Mouse (Mus musculus): ENCODE results near the gene Spata32. TPM values are rescaled to one million over a fixed set of nuclear protein-coding genes. Genes with fewer than 3 reads are reported as not detected.

Gene Spata32
- total RNA-seq, 2 experiments from 2014 or later, result 1.2 to 1.3 TPM

GRCm38 (mm10) chr11:103215355-103215754 lies 2.9 kb downstream of the Spata32 start:
- no peak overlapping the region for H3K27ac ChIP-seq
- no peak for TF ChIP-seq CTCF (conservative IDR thresholded peaks at IDR 0.05)
- H3K4me3 ChIP-seq, result no peak overlapping the region
- DNase-seq (ENCODE audit: low spot score in 2 of 2), result no peak

DNA sequence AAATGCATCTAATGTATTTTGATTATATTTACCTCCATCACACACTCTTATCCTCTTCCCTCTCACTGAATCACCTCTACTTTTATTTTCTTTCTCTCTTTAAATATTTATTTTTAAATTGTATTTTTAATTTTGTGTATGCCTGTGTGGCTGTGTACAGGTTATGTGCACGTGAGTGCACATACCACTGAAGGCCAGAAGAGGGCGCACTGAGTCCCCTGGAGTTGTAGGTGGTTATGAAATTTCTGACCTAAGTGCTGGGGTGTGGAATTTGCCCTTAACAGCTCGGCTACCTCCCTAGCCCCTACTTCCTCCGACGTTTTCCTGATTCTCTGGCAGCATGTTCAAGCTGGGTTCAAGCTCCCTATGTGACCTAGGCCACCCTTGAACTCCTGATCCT lies 4.5 kb downstream of the Spata32 start:
- Histone ChIP-seq H3K4me3 (no peak overlapping the region), H3K27ac (no peak overlapping the region)
- peak; percentile 60 for TF ChIP-seq CTCF (conservative IDR thresholded peaks at IDR 0.05)
- no peak for DNase-seq (ENCODE audit: low spot score in 2 of 2)

DNA sequence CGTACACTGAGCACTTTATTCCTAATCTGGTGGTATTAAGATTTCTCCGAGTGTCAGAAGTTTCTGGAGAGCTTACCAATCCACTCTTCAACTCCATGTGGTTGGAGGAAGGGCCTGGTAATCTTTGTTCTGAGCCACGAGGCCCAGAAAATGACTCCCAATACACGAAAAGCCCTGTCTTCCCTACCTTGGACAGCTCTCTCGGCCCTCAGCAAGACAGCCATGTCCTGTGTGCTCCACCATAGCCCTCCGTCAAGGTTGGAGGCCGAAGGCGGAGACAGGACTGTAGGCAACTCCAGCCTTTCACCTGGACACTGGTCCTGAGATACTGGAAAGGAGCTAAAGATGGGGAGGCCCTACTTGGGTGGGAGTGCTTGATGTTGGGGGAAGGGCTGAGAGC lies 7.9 kb downstream of the Spata32 start:
- no peak overlapping the region for H3K4me3 ChIP-seq
- H3K27ac ChIP-seq, result no peak overlapping the region
- TF ChIP-seq CTCF (conservative IDR thresholded peaks at IDR 0.05), result no peak
- DNase-seq (ENCODE audit: low spot score in 2 of 2), result no peak

DNA sequence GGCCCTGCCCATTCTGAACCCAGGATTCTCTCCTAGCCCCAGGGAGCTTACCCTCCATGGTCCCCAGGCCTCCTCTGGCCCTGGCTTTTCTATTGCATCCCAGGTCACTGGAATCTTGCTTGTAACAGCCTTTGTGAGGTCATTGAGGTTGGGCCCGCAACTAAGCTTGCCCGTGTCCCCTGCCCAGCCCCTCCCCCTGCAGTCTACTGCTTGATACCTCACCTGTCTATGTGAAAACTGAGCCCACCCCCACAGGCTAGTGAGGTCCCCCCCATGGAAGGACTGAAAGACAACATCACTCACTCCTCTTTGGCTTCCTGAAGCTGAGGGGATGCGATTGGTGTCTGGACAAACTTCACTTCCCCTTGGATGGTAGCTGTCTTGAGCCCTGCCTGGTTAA lies 9.8 kb downstream of the Spata32 start, which contains the start of gene 1700023F06Rik:
TSS of gene 1700023F06Rik (minus strand) at position 101 of the 400 bp plus-strand sequence.
- no peak for TF ChIP-seq CTCF (conservative IDR thresholded peaks at IDR 0.05)
- H3K27ac ChIP-seq, result no peak within 1 kb of the TSS
- no peak within 1 kb of the TSS for H3K4me3 ChIP-seq
- no peak for DNase-seq (ENCODE audit: low spot score in 2 of 2)

- DNase-seq (ENCODE audit: low spot score in 2 of 2), result peak in 1 of 2 experiments; percentile 62
- TF ChIP-seq CTCF (conservative IDR thresholded peaks at IDR 0.05), result no peak
- 0 out of 2 replicates have a peak overlapping the region, but pooled peaks have one; percentile 56 for H3K27ac ChIP-seq
- H3K4me3 ChIP-seq, result no peak overlapping the region
Observed at GRCm38 (mm10) chr11:103206203-103206602, 12.0 kb downstream of the Spata32 start.

- no peak overlapping the region for H3K4me3 ChIP-seq
- DNase-seq (ENCODE audit: low spot score in 2 of 2), result no peak
- no peak for TF ChIP-seq CTCF (conservative IDR thresholded peaks at IDR 0.05)
- H3K27ac ChIP-seq, result no peak overlapping the region
Observed at GRCm38 (mm10) chr11:103202376-103202775, 15.9 kb downstream of the Spata32 start.

GRCm38 (mm10) chr11:103201664-103202063 lies 16.6 kb downstream of the Spata32 start:
- Histone ChIP-seq H3K4me3 (no peak overlapping the region), H3K27ac (peak overlapping the region; percentile 82)
- peak; percentile 73 to 75 for DNase-seq (ENCODE audit: low spot score in 2 of 2)
- peak; percentile 35 for TF ChIP-seq CTCF (conservative IDR thresholded peaks at IDR 0.05)

DNA sequence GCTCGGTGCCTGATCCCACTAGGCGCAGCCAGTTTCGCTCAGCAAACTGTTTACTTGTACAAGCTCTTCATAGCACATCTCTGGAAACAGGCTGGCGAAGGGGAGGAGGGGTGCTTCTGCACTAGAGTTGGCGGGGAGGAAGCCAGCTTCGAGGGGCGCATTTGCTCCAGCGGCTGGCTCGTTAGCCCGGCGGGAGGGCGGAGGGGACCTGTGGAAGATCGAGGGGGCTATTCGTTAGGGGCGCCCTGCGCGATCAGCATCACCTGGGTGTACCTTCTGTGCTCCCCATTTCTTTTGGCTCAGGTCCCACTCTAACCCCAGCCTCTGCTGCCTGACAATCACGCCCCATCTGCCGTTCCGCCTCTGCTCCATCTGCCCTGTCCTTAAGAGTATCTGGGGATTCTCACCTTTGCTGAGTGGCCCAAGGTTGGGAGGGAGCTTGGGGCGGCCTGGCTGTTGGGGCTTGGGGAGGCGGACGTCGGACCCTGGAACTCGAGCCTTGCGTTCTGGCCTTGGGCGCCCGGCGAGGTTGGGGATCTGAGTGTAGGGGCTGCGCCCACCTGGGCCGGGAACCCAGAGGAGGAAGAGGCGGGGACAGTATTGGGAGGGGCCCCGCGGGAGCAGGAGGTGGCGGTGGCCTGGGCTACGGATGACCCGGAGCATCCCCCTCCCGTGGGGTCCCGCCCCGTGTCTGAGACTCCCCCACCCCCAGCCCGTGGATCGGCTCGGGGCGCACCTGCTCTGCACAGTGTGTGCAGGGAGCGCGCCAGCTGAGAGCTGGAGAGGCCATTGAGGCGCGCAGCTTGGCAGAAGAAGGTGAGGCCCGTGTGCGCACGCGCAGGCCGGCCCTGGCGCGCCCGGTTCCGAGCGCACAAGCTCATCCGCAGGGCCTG lies 19.1 kb downstream of the Spata32 start:
- Histone ChIP-seq H3K27ac (peak overlapping the region; percentile 96), H3K4me3 (peak overlapping the region; percentile 57)
- peak; percentile 76 to 81 for DNase-seq (ENCODE audit: low spot score in 2 of 2)
- no peak for TF ChIP-seq CTCF (conservative IDR thresholded peaks at IDR 0.05)

- Histone ChIP-seq H3K4me3 (peak overlapping the region; percentile 23; the same call in 1 of the 2 replicates), H3K27ac (peak overlapping the region; percentile 96)
- no peak for DNase-seq (ENCODE audit: low spot score in 2 of 2)
- TF ChIP-seq CTCF (conservative IDR thresholded peaks at IDR 0.05), result no peak
Observed at GRCm38 (mm10) chr11:103198339-103198738, 19.9 kb downstream of the Spata32 start.

- Histone ChIP-seq H3K27ac (peak overlapping the region; percentile 96), H3K4me3 (no peak overlapping the region; the same call in 1 of the 2 replicates)
- TF ChIP-seq CTCF (conservative IDR thresholded peaks at IDR 0.05), result no peak
- DNase-seq (ENCODE audit: low spot score in 2 of 2), result no peak
Observed at GRCm38 (mm10) chr11:103197340-103197739, 20.9 kb downstream of the Spata32 start.

DNA sequence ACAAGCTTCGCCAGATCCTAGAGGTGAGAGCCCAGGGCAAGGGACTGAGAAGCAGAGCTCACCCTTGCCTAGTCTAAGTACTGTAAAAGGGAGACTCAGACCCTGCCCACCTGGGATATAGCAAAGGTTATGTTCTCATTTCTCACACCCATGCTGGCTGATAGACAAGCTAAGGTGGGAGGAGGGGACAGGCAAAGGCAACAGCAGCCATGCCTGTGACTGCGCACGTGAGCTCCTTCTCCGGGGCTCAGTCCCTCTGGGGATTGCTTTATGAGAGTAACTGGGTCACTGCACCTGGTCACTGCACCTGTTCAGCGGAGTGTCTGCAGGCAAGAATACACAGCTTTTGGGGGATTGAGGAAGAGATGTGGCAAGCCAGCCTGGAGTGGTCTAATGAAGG lies 22.6 kb downstream of the Spata32 start:
- no peak for DNase-seq (ENCODE audit: low spot score in 2 of 2)
- Histone ChIP-seq H3K27ac (peak overlapping the region; percentile 96), H3K4me3 (peak overlapping the region; percentile 66)
- no peak for TF ChIP-seq CTCF (conservative IDR thresholded peaks at IDR 0.05)

DNA sequence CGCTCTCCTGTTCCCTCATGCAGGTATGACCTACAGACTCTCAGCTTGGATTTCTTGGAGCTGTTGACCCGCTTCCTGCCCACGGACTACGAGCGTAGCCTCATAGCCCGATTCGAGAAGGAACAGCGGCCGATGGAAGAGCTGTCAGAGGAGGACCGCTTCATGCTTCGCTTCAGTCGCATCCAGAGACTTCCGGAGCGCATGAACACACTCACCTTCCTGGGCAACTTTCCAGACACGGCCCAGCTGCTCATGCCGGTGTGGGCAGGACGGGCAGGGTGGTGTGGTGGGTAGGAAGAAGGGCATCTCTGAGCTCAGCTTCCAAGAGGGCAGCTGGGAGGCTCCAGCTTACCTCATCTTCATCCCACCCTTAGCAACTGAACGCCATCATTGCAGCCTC lies 23.0 kb downstream of the Spata32 start:
- DNase-seq (ENCODE audit: low spot score in 2 of 2), result no peak
- Histone ChIP-seq H3K27ac (peak overlapping the region; percentile 96), H3K4me3 (peak overlapping the region; percentile 66)
- no peak for TF ChIP-seq CTCF (conservative IDR thresholded peaks at IDR 0.05)

GRCm38 (mm10) chr11:103193825-103194168 lies 24.4 kb downstream of the Spata32 start:
- Histone ChIP-seq H3K27ac (peak overlapping the region; percentile 96), H3K4me3 (peak overlapping the region; percentile 66)
- no peak for TF ChIP-seq CTCF (conservative IDR thresholded peaks at IDR 0.05)
- DNase-seq (ENCODE audit: low spot score in 2 of 2), result no peak

All from layer of hippocampus, adult 2 months (tissue).